Mouse (Mus musculus): ENCODE measurements at regions not wholly inside any gene's neighbourhood (a gene's known extent, or its start where the extent isn't known, plus 50 kb on each side); places are given as distances from the start of the nearest gene placed in this dataset.

- Histone ChIP-seq H3K79me2 (replicated peaks; ENCODE audit: control insufficient read depth, extremely low read depth, insufficient read depth, poor library complexity, severe bottlenecking) (no peaks in the 10 kb centered on the region), H3K36me3 (replicated peaks in 1 of 2; ENCODE audit: control insufficient read depth in 1 of 2, insufficient read depth in 1 of 2, low read length in 1 of 2) (peaks cover 0 to 3% of the 10 kb centered on the region in 2 experiments), H3K9me3 (replicated peaks; ENCODE audit: low read length) (no peaks in the 10 kb centered on the region), H3K4me1 (ENCODE audit: control insufficient read depth in 1 of 2, insufficient read depth in 2 of 2) (peaks cover 0 to 18% of the 10 kb centered on the region in 2 experiments; a peak in 2 of 4 replicates), H3K4me2 (ENCODE audit: insufficient read depth, low read depth, poor library complexity, severe bottlenecking) (no peak overlapping the region), H3K27ac (ENCODE audit: insufficient read depth, low read depth) (no peak overlapping the region), H3K27me3 (replicated peaks) (no peaks in the 10 kb centered on the region), H3K9ac (ENCODE audit: insufficient read depth, low read depth) (no peak overlapping the region), H3K4me3 (replicated peaks in 1 of 3; ENCODE audit: low read depth in 2 of 3, low read length in 2 of 3, poor library complexity in 1 of 3) (no peak overlapping the region)
- no peak for DNase-seq (ENCODE audit: extremely low read depth)
- TF ChIP-seq PAX5 (IDR thresholded peaks at IDR 0.05; ENCODE audit: low read length) = no peak
- no peak for TF ChIP-seq CTCF (conservative IDR thresholded peaks at IDR 0.05 in 1 of 2, IDR thresholded peaks at IDR 0.05 in 1 of 2; ENCODE audit: low read depth in 2 of 2, low read length in 2 of 2)
- TF ChIP-seq CHD1 (IDR thresholded peaks at IDR 0.05; ENCODE audit: low read depth, low read length) = no peak
- no peak for TF ChIP-seq ZC3H11A (IDR thresholded peaks at IDR 0.05; ENCODE audit: low read depth, low read length)
- no peak for TF ChIP-seq ELF1 (IDR thresholded peaks at IDR 0.05; ENCODE audit: low read depth, low read length)
- no peak for TF ChIP-seq BHLHE40 (IDR thresholded peaks at IDR 0.05; ENCODE audit: low read depth, low read length)
- TF ChIP-seq NELFE (IDR thresholded peaks at IDR 0.05; ENCODE audit: low read depth, low read length) = no peak
- TF ChIP-seq JUND (conservative IDR thresholded peaks at IDR 0.05; ENCODE audit: low read depth, low read length) = no peak
- TF ChIP-seq ZKSCAN1 (IDR thresholded peaks at IDR 0.05; ENCODE audit: borderline replicate concordance, low read depth, low read length) = no peak
- no peak for TF ChIP-seq SIN3A (IDR thresholded peaks at IDR 0.05; ENCODE audit: low read length)
- TF ChIP-seq MAX (IDR thresholded peaks at IDR 0.05; ENCODE audit: low read length) = no peak
- TF ChIP-seq MAZ (IDR thresholded peaks at IDR 0.05; ENCODE audit: low read depth, low read length) = no peak
- no peak for TF ChIP-seq MYC (IDR thresholded peaks at IDR 0.05; ENCODE audit: low read depth, low read length)
- no peak for TF ChIP-seq RCOR1 (conservative IDR thresholded peaks at IDR 0.05; ENCODE audit: low read depth, low read length)
- TF ChIP-seq EP300 (IDR thresholded peaks at IDR 0.05; ENCODE audit: low read length) = no peak
- in situ Hi-C loops (cut with MboI; ENCODE audit: low pct_ligation_motif_present, low pct_unique_long_range_greater_than_20kb, low sequenced_read_pairs) = loop anchor here (25.0 kb wide), 1 partner anchor 286 kb away; no protein-coding TSS in a partner anchor
- dilution Hi-C loops (cut with MboI; ENCODE audit: extremely low pct_ligation_motif_present, extremely low pct_unique_long_range_greater_than_20kb, low sequenced_read_pairs) = no loop called here
These were observed 85.6 kb upstream of the Olfm4 start for GRCm38 (mm10) chr14:79898240-79898639.

- Histone ChIP-seq H3K9ac (ENCODE audit: insufficient read depth, low read depth) (no peak overlapping the region), H3K27me3 (replicated peaks) (no peaks in the 10 kb centered on the region), H3K4me1 (ENCODE audit: control insufficient read depth in 1 of 2, insufficient read depth in 2 of 2) (peaks cover 4 to 39% of the 10 kb centered on the region in 2 experiments), H3K4me2 (ENCODE audit: insufficient read depth, low read depth, poor library complexity, severe bottlenecking) (no peak overlapping the region), H3K9me3 (replicated peaks; ENCODE audit: low read length) (no peaks in the 10 kb centered on the region), H3K79me2 (replicated peaks; ENCODE audit: control insufficient read depth, extremely low read depth, insufficient read depth, poor library complexity, severe bottlenecking) (no peaks in the 10 kb centered on the region), H3K36me3 (replicated peaks in 1 of 2; ENCODE audit: control insufficient read depth in 1 of 2, insufficient read depth in 1 of 2, low read length in 1 of 2) (peaks cover 0 to 4% of the 10 kb centered on the region in 2 experiments), H3K27ac (ENCODE audit: insufficient read depth, low read depth) (no peak overlapping the region), H3K4me3 (replicated peaks in 1 of 3; ENCODE audit: low read depth in 2 of 3, low read length in 2 of 3, poor library complexity in 1 of 3) (no peak overlapping the region)
- in situ Hi-C loops (cut with MboI; ENCODE audit: low pct_ligation_motif_present, low pct_unique_long_range_greater_than_20kb, low sequenced_read_pairs) = loop anchor here (25.0 kb wide), 1 partner anchor 281 kb away; no protein-coding TSS in a partner anchor
- DNase-seq (ENCODE audit: extremely low read depth) = no peak
- TF ChIP-seq UBTF (IDR thresholded peaks at IDR 0.05; ENCODE audit: low read depth, low read length) = no peak
- TF ChIP-seq CHD1 (IDR thresholded peaks at IDR 0.05; ENCODE audit: low read depth, low read length) = no peak
- no peak for TF ChIP-seq BHLHE40 (IDR thresholded peaks at IDR 0.05; ENCODE audit: low read depth, low read length)
- TF ChIP-seq ZKSCAN1 (IDR thresholded peaks at IDR 0.05; ENCODE audit: borderline replicate concordance, low read depth, low read length) = no peak
- TF ChIP-seq MXI1 (IDR thresholded peaks at IDR 0.05; ENCODE audit: low read depth, low read length) = no peak
- no peak for TF ChIP-seq RCOR1 (conservative IDR thresholded peaks at IDR 0.05; ENCODE audit: low read depth, low read length)
- TF ChIP-seq MAZ (IDR thresholded peaks at IDR 0.05; ENCODE audit: low read depth, low read length) = no peak
- no peak for TF ChIP-seq ZMIZ1 (IDR thresholded peaks at IDR 0.05; ENCODE audit: low read depth, low read length)
- no peak for TF ChIP-seq KAT2A (IDR thresholded peaks at IDR 0.05; ENCODE audit: insufficient replicate concordance, low read length)
- TF ChIP-seq ZNF384 (IDR thresholded peaks at IDR 0.05; ENCODE audit: low read depth, low read length) = no peak
- TF ChIP-seq NELFE (IDR thresholded peaks at IDR 0.05; ENCODE audit: low read depth, low read length) = no peak
- no peak for TF ChIP-seq SIN3A (IDR thresholded peaks at IDR 0.05; ENCODE audit: low read length)
- no peak for TF ChIP-seq GABPA (IDR thresholded peaks at IDR 0.05; ENCODE audit: insufficient replicate concordance, low read depth, low read length)
- dilution Hi-C loops (cut with MboI; ENCODE audit: extremely low pct_ligation_motif_present, extremely low pct_unique_long_range_greater_than_20kb, low sequenced_read_pairs) = no loop called here
These were observed 90.6 kb upstream of the Olfm4 start for GRCm38 (mm10) chr14:79893241-79893640.

All from CH12.LX (cell line).